Mouse (Mus musculus): ENCODE results near the gene Cacna1c. TPM values are rescaled to one million over a fixed set of nuclear protein-coding genes. Genes with fewer than 3 reads are reported as not detected.

Cacna1c gene
- polyA plus RNA-seq, 1 experiment from 2014 or later: 6.2 TPM

GRCm38 (mm10) chr6:118722336-118722735 is 473.9 kb downstream of the Cacna1c start:
- H3K36me3 ChIP-seq (replicated peaks): no peaks in the 10 kb centered on the region
- H3K27me3 ChIP-seq: no peaks in the 10 kb centered on the region
- H3K9me3 ChIP-seq: no peaks in the 10 kb centered on the region
- H3K4me3 ChIP-seq (replicated peaks): no peak overlapping the region
- no peak overlapping the region for H3K4me2 ChIP-seq
- H3K4me1 ChIP-seq: no peaks in the 10 kb centered on the region
- no peak overlapping the region for H3K27ac ChIP-seq
- no peak for ATAC-seq (ENCODE audit: low FRiP score)
- 70% methylated on average over 6 of the region's 6 CpGs for WGBS
- no peak overlapping the region for H3K9ac ChIP-seq

GRCm38 (mm10) chr6:118719486-118719885 is 476.7 kb downstream of the Cacna1c start:
- no peak overlapping the region for H3K4me3 ChIP-seq (replicated peaks)
- no peaks in the 10 kb centered on the region for H3K27me3 ChIP-seq
- 90% methylated on average over 1 of the region's 1 CpGs for WGBS
- ATAC-seq (ENCODE audit: low FRiP score): no peak
- H3K9ac ChIP-seq: no peak overlapping the region
- no peak overlapping the region for H3K4me2 ChIP-seq
- H3K27ac ChIP-seq: no peak overlapping the region
- no peaks in the 10 kb centered on the region for H3K4me1 ChIP-seq
- H3K36me3 ChIP-seq (replicated peaks): no peaks in the 10 kb centered on the region
- no peaks in the 10 kb centered on the region for H3K9me3 ChIP-seq

GRCm38 (mm10) chr6:118713286-118713685 is 482.9 kb downstream of the Cacna1c start:
- 85% methylated on average over 5 of the region's 5 CpGs for WGBS
- Histone ChIP-seq H3K4me1 (no peaks in the 10 kb centered on the region), H3K9ac (no peak overlapping the region), H3K9me3 (no peaks in the 10 kb centered on the region), H3K4me2 (no peak overlapping the region), H3K27ac (no peak overlapping the region), H3K4me3 (replicated peaks) (no peak overlapping the region), H3K36me3 (replicated peaks) (no peaks in the 10 kb centered on the region), H3K27me3 (no peaks in the 10 kb centered on the region)
- ATAC-seq (ENCODE audit: low FRiP score): no peak

GRCm38 (mm10) chr6:118711677-118712322 is 484.4 kb downstream of the Cacna1c start:
- no peak overlapping the region for H3K27ac ChIP-seq
- H3K9me3 ChIP-seq: no peaks in the 10 kb centered on the region
- H3K27me3 ChIP-seq: no peaks in the 10 kb centered on the region
- no peaks in the 10 kb centered on the region for H3K36me3 ChIP-seq (replicated peaks)
- H3K9ac ChIP-seq: no peak overlapping the region
- no peaks in the 10 kb centered on the region for H3K4me1 ChIP-seq
- no peak overlapping the region for H3K4me3 ChIP-seq (replicated peaks)
- no peak for ATAC-seq (ENCODE audit: low FRiP score)
- H3K4me2 ChIP-seq: no peak overlapping the region
- 82% methylated on average over 14 of the region's 14 CpGs for WGBS

- H3K27me3 ChIP-seq: no peaks in the 10 kb centered on the region
- 51% methylated on average over 4 of the region's 4 CpGs for WGBS
- no peak overlapping the region for H3K4me2 ChIP-seq
- H3K4me3 ChIP-seq (replicated peaks): no peak overlapping the region
- ATAC-seq (ENCODE audit: low FRiP score): no peak
- H3K9me3 ChIP-seq: no peaks in the 10 kb centered on the region
- H3K27ac ChIP-seq: no peak overlapping the region
- H3K4me1 ChIP-seq: no peaks in the 10 kb centered on the region
- H3K9ac ChIP-seq: no peak overlapping the region
- H3K36me3 ChIP-seq (replicated peaks): no peaks in the 10 kb centered on the region
Observed at GRCm38 (mm10) chr6:118707066-118707465, 489.2 kb downstream of the Cacna1c start.

GRCm38 (mm10) chr6:118705840-118706239 is 490.4 kb downstream of the Cacna1c start:
- 92% methylated on average over 7 of the region's 7 CpGs for WGBS
- Histone ChIP-seq H3K4me1 (no peaks in the 10 kb centered on the region), H3K36me3 (replicated peaks) (no peaks in the 10 kb centered on the region), H3K4me2 (no peak overlapping the region), H3K27ac (no peak overlapping the region), H3K9ac (no peak overlapping the region), H3K4me3 (replicated peaks) (no peak overlapping the region), H3K27me3 (no peaks in the 10 kb centered on the region), H3K9me3 (no peaks in the 10 kb centered on the region)
- no peak for ATAC-seq (ENCODE audit: low FRiP score)

- Histone ChIP-seq H3K27ac (no peak overlapping the region), H3K9ac (no peak overlapping the region), H3K36me3 (replicated peaks) (no peaks in the 10 kb centered on the region), H3K4me3 (replicated peaks) (no peak overlapping the region), H3K4me2 (no peak overlapping the region), H3K4me1 (0 out of 2 replicates have a peak, but pooled peaks cover 2% of the 10 kb centered on the region), H3K9me3 (no peaks in the 10 kb centered on the region), H3K27me3 (no peaks in the 10 kb centered on the region)
- WGBS: 84% methylated on average over 4 of the region's 4 CpGs
- no peak for ATAC-seq (ENCODE audit: low FRiP score)
Observed at GRCm38 (mm10) chr6:118694626-118695025, 501.6 kb downstream of the Cacna1c start.

GRCm38 (mm10) chr6:118689447-118689846 is 506.8 kb downstream of the Cacna1c start:
- Histone ChIP-seq H3K27me3 (no peaks in the 10 kb centered on the region), H3K27ac (no peak overlapping the region), H3K9me3 (no peaks in the 10 kb centered on the region), H3K4me1 (no peaks in the 10 kb centered on the region), H3K4me3 (replicated peaks) (no peak overlapping the region), H3K36me3 (replicated peaks) (no peaks in the 10 kb centered on the region), H3K4me2 (no peak overlapping the region), H3K9ac (no peak overlapping the region)
- no peak for ATAC-seq (ENCODE audit: low FRiP score)
- 92% methylated on average over 3 of the region's 3 CpGs for WGBS

- no peak overlapping the region for H3K4me2 ChIP-seq
- no peak for ATAC-seq (ENCODE audit: low FRiP score)
- no peak overlapping the region for H3K4me3 ChIP-seq (replicated peaks)
- H3K36me3 ChIP-seq (replicated peaks): no peaks in the 10 kb centered on the region
- no peaks in the 10 kb centered on the region for H3K27me3 ChIP-seq
- H3K9me3 ChIP-seq: no peaks in the 10 kb centered on the region
- no peak overlapping the region for H3K9ac ChIP-seq
- no peaks in the 10 kb centered on the region for H3K4me1 ChIP-seq
- no peak overlapping the region for H3K27ac ChIP-seq
- 88% methylated on average over 5 of the region's 5 CpGs for WGBS
Observed at GRCm38 (mm10) chr6:118688856-118689255, 507.4 kb downstream of the Cacna1c start.

- H3K4me3 ChIP-seq (replicated peaks): no peak overlapping the region
- H3K9ac ChIP-seq: no peak overlapping the region
- no peak for ATAC-seq (ENCODE audit: low FRiP score)
- H3K4me1 ChIP-seq: no peaks in the 10 kb centered on the region
- H3K27ac ChIP-seq: no peak overlapping the region
- 64% methylated on average over 6 of the region's 6 CpGs for WGBS
- no peaks in the 10 kb centered on the region for H3K27me3 ChIP-seq
- H3K4me2 ChIP-seq: no peak overlapping the region
- no peaks in the 10 kb centered on the region for H3K36me3 ChIP-seq (replicated peaks)
- H3K9me3 ChIP-seq: no peaks in the 10 kb centered on the region
Observed at GRCm38 (mm10) chr6:118680814-118681213, 515.4 kb downstream of the Cacna1c start.

GRCm38 (mm10) chr6:118678031-118678430 is 518.2 kb downstream of the Cacna1c start:
- H3K9me3 ChIP-seq: no peaks in the 10 kb centered on the region
- H3K36me3 ChIP-seq (replicated peaks): no peaks in the 10 kb centered on the region
- no peaks in the 10 kb centered on the region for H3K27me3 ChIP-seq
- H3K4me2 ChIP-seq: no peak overlapping the region
- ATAC-seq (ENCODE audit: low FRiP score): no peak
- H3K4me1 ChIP-seq: no peaks in the 10 kb centered on the region
- WGBS: 91% methylated on average over 10 of the region's 10 CpGs
- no peak overlapping the region for H3K9ac ChIP-seq
- H3K4me3 ChIP-seq (replicated peaks): no peak overlapping the region
- H3K27ac ChIP-seq: no peak overlapping the region

GRCm38 (mm10) chr6:118677306-118677705 is 518.9 kb downstream of the Cacna1c start:
- no peaks in the 10 kb centered on the region for H3K4me1 ChIP-seq
- ATAC-seq (ENCODE audit: low FRiP score): no peak
- H3K9ac ChIP-seq: no peak overlapping the region
- H3K27ac ChIP-seq: no peak overlapping the region
- no peak overlapping the region for H3K4me3 ChIP-seq (replicated peaks)
- H3K9me3 ChIP-seq: no peaks in the 10 kb centered on the region
- no peak overlapping the region for H3K4me2 ChIP-seq
- H3K27me3 ChIP-seq: no peaks in the 10 kb centered on the region
- 89% methylated on average over 6 of the region's 6 CpGs for WGBS
- no peaks in the 10 kb centered on the region for H3K36me3 ChIP-seq (replicated peaks)

- no peak for ATAC-seq (ENCODE audit: low FRiP score)
- WGBS: 77% methylated on average over 4 of the region's 4 CpGs
Observed at GRCm38 (mm10) chr6:118674781-118675180, 521.4 kb downstream of the Cacna1c start.

More at GRCm38 (mm10) chr6:118674781-118675180, 521.4 kb downstream of the Cacna1c start:
- no peak overlapping the region for H3K4me3 ChIP-seq (replicated peaks)
- no peaks in the 10 kb centered on the region for H3K9me3 ChIP-seq
- no peak overlapping the region for H3K27ac ChIP-seq
- H3K4me2 ChIP-seq: no peak overlapping the region
- no peaks in the 10 kb centered on the region for H3K4me1 ChIP-seq
- H3K36me3 ChIP-seq (replicated peaks): no peaks in the 10 kb centered on the region
- no peaks in the 10 kb centered on the region for H3K27me3 ChIP-seq
- no peak overlapping the region for H3K9ac ChIP-seq

All from forebrain, embryonic 12.5 days (tissue).